Mouse (Mus musculus) C2C12 (cell line): Measurements from ENCODE around the gene Ermap. TPM values are rescaled to one million over a fixed set of nuclear protein-coding genes. Genes with fewer than 3 reads are reported as not detected.
A peak's percentile ranks its signal among the peaks of the same experiment; 100 is the strongest.

Experiments
- H3K27me3 ChIP-seq: one replicate; pipeline ENCODE4 v1.6.1; 2011; ENCODE audit not compliant: control insufficient read depth, insufficient read depth, insufficient read length
- H3K36me3 ChIP-seq: one replicate; pipeline ENCODE4 v1.6.1; 2011; ENCODE audit not compliant: control insufficient read depth, insufficient read depth
- H3K4me3 ChIP-seq: one replicate; pipeline ENCODE4 v1.5.1; 2011; ENCODE audit warnings: mild to moderate bottlenecking, control low read depth; ENCODE audit not compliant: poor library complexity, insufficient read depth, severe bottlenecking
- H3K79me2 ChIP-seq: one replicate; pipeline ENCODE4 v1.6.1; 2011; ENCODE audit not compliant: control insufficient read depth, insufficient read depth
- H3K79me3 ChIP-seq: one replicate; pipeline ENCODE4 v1.6.1; 2011; ENCODE audit warnings: low read depth, control low read depth
- H3ac ChIP-seq: one replicate; pipeline ENCODE3; 2011; ENCODE audit warnings: low read depth; ENCODE audit not compliant: control insufficient read depth, insufficient read length
- CEBPB ChIP-seq: IDR thresholded peaks from one replicate; pipeline ENCODE4 v1.6.1; 2011; ENCODE audit warnings: low read depth, mild to moderate bottlenecking, control low read depth, moderate library complexity
- CTCF ChIP-seq: IDR thresholded peaks from one replicate; pipeline ENCODE4 v1.5.1; 2011; ENCODE audit not compliant: control insufficient read depth, insufficient read depth, insufficient read length
- FOSL1 ChIP-seq: IDR thresholded peaks from one replicate; pipeline ENCODE4 v1.8.0; 2011; ENCODE audit warnings: mild to moderate bottlenecking, low read length; ENCODE audit not compliant: poor library complexity, insufficient read depth, severe bottlenecking
- MAX ChIP-seq: IDR thresholded peaks from one replicate; pipeline ENCODE4 v1.6.1; 2011; ENCODE audit warnings: mild to moderate bottlenecking, control low read depth
- MYOD1 ChIP-seq: IDR thresholded peaks from one replicate; pipeline ENCODE4 v1.6.1; 2011; ENCODE audit warnings: low read depth; ENCODE audit not compliant: control insufficient read depth, insufficient read length
- MYOG ChIP-seq: IDR thresholded peaks from one replicate; pipeline ENCODE4 v1.6.1; 2011; ENCODE audit not compliant: control insufficient read depth, insufficient read length; ENCODE audit errors: extremely low read depth
- USF1 ChIP-seq: IDR thresholded peaks from one replicate; pipeline ENCODE4 v1.6.1; 2011; ENCODE audit warnings: low read depth, mild to moderate bottlenecking, control low read depth, moderate library complexity
- microRNA-seq: library from miRNA; unstranded; fragments of <30 nt; microRNA quantifications from one replicate; pipeline ENCODE4, GENCODE M21; 2019; ENCODE audit warnings: borderline microRNAs expressed
- polyA plus RNA-seq: library from polyadenylated mRNA; unstranded; fragments of >200 nt; fragmentation: generic; extraction: Trizol; gene quantifications from one replicate; pipeline ENCODE4 v1.2.1, GENCODE M21; 2012; ENCODE audit warnings: missing spikeins

Gene Ermap
- polyA plus RNA-seq, 1 experiment = 0.01 TPM

GRCm38 (mm10) chr4:119129096-119129495, 60.7 kb downstream of the Ermap start:
- Histone ChIP-seq H3K79me2 (peaks cover 49% of the 10 kb centered on the region), H3ac (no peak overlapping the region), H3K36me3 (peaks cover 43% of the 10 kb centered on the region), H3K79me3 (peaks cover 18% of the 10 kb centered on the region), H3K27me3 (no peaks in the 10 kb centered on the region), H3K4me3 (no peak overlapping the region)
- TF ChIP-seq CEBPB (no peak), MAX (no peak), MYOD1 (no peak)

GRCm38 (mm10) chr4:119128547-119128946, 61.3 kb downstream of the Ermap start:
- Histone ChIP-seq H3K79me2 (peaks cover 54% of the 10 kb centered on the region), H3ac (no peak overlapping the region), H3K36me3 (peaks cover 43% of the 10 kb centered on the region), H3K27me3 (no peaks in the 10 kb centered on the region), H3K79me3 (peaks cover 23% of the 10 kb centered on the region), H3K4me3 (no peak overlapping the region)
- no peak for TF ChIP-seq FOSL1
- TF ChIP-seq USF1 = no peak
- TF ChIP-seq MYOD1 = no peak
- no peak for TF ChIP-seq MAX
- no peak for TF ChIP-seq CEBPB
- TF ChIP-seq CTCF = no peak
- no peak for TF ChIP-seq MYOG

GRCm38 (mm10) chr4:119127229-119127628, 62.6 kb downstream of the Ermap start:
- Histone ChIP-seq H3ac (no peak overlapping the region), H3K79me2 (peaks cover 68% of the 10 kb centered on the region), H3K27me3 (no peaks in the 10 kb centered on the region), H3K36me3 (peaks cover 43% of the 10 kb centered on the region), H3K4me3 (no peak overlapping the region), H3K79me3 (peaks cover 36% of the 10 kb centered on the region)
- TF ChIP-seq CTCF (no peak), MAX (no peak), MYOD1 (no peak), MYOG (no peak), CEBPB (no peak), USF1 (no peak)

GRCm38 (mm10) chr4:119125577-119126270, 64.1 kb downstream of the Ermap start:
- TF ChIP-seq MYOG (no peak), CEBPB (peak; percentile 96), MAX (peak; percentile 28)
- no peak overlapping the region for H3K4me3 ChIP-seq

More at GRCm38 (mm10) chr4:119125577-119126270, 64.1 kb downstream of the Ermap start:
- Histone ChIP-seq H3K79me2 (peaks cover 77% of the 10 kb centered on the region), H3K79me3 (peaks cover 39% of the 10 kb centered on the region), H3K36me3 (peaks cover 47% of the 10 kb centered on the region), H3K27me3 (no peaks in the 10 kb centered on the region), H3ac (peak overlapping the region; percentile 22)

Small RNA genes lying within 50 kb of the gene (microRNA-seq; reads per million reads assigned to microRNA genes)
- not detected for gene Mir1957a

Other genes starting within 250 kb of the Ermap start
- not detected for gene Lao1, start 228.4 kb downstream of the Ermap start, polyA plus RNA-seq
- gene Slc2a1, start 81.3 kb downstream of the Ermap start, polyA plus RNA-seq = 49.0 TPM
- 4.8 TPM for gene Zfp691, start 15.8 kb downstream of the Ermap start, polyA plus RNA-seq
- gene Svbp, start 5.3 kb upstream of the Ermap start, polyA plus RNA-seq = 76.1 TPM
- not detected for gene Tmem269, start 28.2 kb upstream of the Ermap start, polyA plus RNA-seq
- gene AU022252, start 42.7 kb upstream of the Ermap start, polyA plus RNA-seq = 10.0 TPM
- 26.1 TPM for gene P3h1, start 42.9 kb upstream of the Ermap start, polyA plus RNA-seq
- not detected for gene Cldn19, start 65.4 kb upstream of the Ermap start, polyA plus RNA-seq
- 818 TPM for gene Ybx1, start 104.6 kb upstream of the Ermap start, polyA plus RNA-seq
- 68.2 TPM for gene Ppih, start 130.5 kb upstream of the Ermap start, polyA plus RNA-seq
- gene Ccdc30, start 225.5 kb upstream of the Ermap start, polyA plus RNA-seq = 0.22 TPM
- gene Ppcs, start 232.4 kb upstream of the Ermap start, polyA plus RNA-seq = 17.9 TPM
- not detected for gene Zmynd12, start 232.8 kb upstream of the Ermap start, polyA plus RNA-seq